Mouse (Mus musculus) brain, embryonic 14.5 days (tissue): ENCODE data around the gene Pate2.

ENCODE experiments used
- CTCF ChIP-seq: fragments of 200-500 bp; IDR thresholded peaks from 2 replicates; pipeline ENCODE4 v1.5.1; 2012; ENCODE audit warnings: inconsistent platforms, mild to moderate bottlenecking, moderate library complexity, borderline replicate concordance; ENCODE audit not compliant: insufficient read depth, insufficient read length; ENCODE audit errors: extremely low read depth
- POLR2A ChIP-seq: fragments of 200-500 bp; IDR thresholded peaks from 2 replicates; pipeline ENCODE4 v1.6.1; 2012; ENCODE audit warnings: mild to moderate bottlenecking, inconsistent platforms, borderline replicate concordance; ENCODE audit not compliant: poor library complexity, insufficient read depth, insufficient read length, severe bottlenecking; ENCODE audit errors: extremely low read depth

DNA sequence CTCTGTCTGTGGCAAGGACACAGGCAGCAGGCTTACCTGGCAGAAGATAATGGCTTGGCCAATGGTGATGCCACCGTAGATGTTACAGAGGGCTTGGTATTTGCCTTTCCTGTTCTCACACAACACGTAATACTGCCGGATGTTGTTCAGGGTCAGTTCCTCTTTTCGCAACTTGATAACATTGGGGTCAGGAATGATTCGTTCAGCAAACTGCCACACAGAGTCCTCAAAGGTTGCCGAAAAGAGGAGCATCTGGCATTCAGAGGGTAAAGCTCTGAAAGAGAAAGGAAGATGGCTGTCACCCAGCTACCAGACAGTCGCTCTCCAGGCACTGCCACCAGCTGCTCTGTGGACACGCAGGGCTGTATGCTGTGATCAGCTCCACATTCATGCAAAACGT, 23.3 kb upstream of the Pate2 start:
- no peak for TF ChIP-seq CTCF
- no peak for TF ChIP-seq POLR2A
